Mouse (Mus musculus) induced T-regulatory cell, adult 2 months (primary cell): ENCODE data around the gene Ilk.
"Not testable (repeated sequence)": the region's sequence is repeated elsewhere in the genome, so short reads cannot be mapped to it uniquely, and the experiment has no call there.

Experiments used
- DNase-seq: peaks from one replicate; pipeline ENCODE4 v3.0.0-alpha.2; 2012; ENCODE audit warnings: low read depth

The Ilk gene

DNA sequence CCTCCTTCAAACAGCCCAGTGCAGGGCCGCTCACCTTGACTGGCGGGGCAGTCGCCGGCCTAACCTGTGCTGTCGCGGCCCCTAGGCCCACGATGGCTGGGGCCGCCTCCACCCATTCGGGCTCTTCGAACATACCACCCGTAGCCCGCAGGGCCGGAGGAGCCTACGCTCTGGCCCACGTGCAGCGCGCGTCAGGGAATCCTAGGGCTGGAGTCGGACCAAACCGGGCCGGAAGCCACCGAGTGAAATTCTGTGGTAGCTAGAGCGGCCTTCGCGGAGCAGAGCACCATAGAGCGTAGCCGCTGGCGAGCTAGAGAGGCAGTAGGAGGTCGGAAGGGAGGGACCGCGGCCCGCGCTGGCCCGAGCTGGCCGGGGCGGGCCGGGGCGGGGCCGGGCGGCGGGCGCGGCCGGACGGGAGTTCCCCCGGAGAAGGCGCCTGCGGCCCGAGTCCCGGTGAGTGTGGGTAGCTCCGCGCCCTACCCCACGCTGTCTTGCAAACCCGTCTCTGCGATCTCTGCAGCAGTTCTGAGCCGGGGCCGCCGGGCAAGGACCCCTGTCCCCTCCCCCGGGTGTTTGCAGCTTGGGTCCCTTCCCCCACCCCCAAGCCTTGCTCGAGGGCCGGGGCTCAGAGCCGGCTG is at the start of gene Ilk:
Ilk (plus strand) TSS at position 329 of the 638 bp plus-strand sequence.
- peak; percentile 91 for DNase-seq

DNA sequence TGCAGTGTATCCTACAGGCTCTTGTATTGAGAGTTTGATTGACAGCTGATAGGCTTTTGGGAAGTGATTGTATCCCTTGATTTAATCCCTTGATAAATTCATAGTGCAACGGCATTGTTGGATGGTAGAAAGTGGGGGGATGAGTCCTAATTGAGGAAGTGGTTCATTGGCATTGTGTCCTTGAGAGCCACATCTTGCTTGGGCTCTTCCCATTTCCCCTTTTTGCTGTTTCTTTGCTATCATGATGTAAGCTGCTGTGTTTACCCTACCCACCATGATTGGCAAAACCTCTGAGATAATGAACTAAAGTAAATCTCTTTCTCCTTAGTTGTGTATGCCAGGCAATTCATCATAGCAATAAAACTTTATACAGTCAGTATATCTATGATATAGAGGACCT is 45.5 kb upstream of the Ilk start:
- no peak for DNase-seq

DNA sequence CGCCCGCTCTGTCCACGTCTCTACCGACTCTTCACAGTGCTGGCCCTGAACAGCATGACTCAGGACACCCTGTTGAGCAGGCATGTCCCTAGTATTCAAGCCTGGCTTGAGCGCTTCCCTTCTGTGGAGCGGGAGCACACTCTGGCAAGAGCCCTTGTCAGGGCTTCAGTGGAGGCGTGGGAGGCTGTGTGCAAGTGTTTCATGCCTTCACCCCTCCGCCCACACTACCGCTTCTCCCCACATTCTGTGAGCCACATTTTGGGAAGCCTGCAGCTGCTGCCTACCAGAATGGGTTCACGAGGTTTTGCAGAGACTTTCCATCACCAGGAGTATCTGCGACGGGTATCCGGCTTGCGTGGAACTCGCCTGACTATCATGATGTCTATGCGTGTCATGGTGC is 33.2 kb upstream of the Ilk start:
- no peak for DNase-seq

DNA sequence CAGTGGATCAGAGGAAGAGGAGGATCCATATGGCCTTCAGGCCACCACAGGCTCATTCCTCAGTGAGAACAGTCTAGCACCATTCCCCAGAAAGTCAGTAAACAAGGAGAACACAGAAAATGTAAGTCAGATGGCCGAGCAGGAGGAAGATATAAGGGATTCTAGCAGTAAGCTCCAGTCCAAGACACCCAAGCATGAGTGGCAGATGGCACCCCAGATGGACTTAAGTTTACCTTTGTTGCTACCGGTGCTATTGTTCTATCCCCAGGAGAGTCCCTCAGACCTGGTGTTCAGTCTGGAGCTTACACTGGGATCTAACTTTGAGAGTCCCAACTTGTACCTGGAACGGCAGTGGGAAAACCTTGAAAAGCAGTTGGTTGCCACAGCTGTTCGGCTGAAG is 32.6 kb upstream of the Ilk start:
- no peak for DNase-seq

DNA sequence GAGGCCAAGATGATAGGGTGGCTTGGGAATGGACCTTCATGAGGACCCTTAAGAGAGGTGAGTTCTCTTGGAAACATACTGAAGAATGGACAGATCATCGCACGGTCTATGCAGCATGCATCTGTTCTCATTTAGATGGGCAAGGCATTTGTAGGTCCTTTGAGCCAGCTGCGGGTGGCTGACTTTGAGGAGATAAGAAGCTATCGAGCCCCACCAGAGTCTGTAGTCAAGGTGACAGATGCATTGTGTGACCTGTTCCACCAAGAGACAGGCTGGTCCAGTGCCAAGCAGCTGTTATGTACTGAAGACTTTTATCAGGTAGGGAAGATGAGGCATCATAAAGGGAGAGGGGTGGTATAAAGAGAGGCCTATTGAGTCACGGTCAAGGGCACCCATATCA is 27.7 kb upstream of the Ilk start:
- no peak for DNase-seq

DNA sequence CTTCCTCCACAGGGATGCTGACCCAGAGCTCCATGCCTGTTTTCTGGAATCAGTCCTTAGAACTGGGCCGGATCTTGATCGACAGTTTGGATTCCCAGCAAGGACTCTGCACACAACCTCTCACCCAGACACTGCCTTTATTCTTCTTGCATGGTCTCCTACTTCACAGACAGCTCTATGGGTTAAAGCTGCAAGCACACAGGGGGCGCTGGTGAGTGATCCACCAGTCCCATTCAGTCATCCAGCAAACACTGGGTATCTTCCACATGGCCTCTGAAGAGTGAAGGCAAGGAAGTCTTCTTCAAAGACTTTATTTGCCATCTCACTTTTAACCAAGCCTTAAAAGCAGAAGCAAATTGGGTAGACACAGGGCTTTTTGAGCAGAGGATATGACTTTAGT is 21.0 kb upstream of the Ilk start:
- DNase-seq = peak; percentile 16

DNA sequence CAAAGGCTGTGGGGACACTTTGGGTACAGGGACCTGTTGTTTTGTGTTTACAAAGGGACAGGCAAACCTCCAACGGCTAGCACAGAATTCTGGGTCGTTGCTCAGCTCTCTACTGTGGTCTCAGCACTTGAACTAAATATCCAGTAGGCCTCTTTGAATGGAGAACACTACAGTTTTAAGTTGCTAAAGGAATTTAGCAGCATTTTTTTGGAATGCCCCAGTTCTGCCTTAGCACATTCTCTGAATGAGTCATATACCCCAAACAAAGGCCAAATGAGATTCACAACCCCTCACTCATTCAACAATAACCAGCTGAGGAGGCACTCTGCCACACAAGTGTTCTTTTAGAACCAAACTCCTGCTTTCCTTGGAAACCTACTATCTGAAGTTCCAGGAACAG is 14.5 kb upstream of the Ilk start:
- DNase-seq = no peak

DNA sequence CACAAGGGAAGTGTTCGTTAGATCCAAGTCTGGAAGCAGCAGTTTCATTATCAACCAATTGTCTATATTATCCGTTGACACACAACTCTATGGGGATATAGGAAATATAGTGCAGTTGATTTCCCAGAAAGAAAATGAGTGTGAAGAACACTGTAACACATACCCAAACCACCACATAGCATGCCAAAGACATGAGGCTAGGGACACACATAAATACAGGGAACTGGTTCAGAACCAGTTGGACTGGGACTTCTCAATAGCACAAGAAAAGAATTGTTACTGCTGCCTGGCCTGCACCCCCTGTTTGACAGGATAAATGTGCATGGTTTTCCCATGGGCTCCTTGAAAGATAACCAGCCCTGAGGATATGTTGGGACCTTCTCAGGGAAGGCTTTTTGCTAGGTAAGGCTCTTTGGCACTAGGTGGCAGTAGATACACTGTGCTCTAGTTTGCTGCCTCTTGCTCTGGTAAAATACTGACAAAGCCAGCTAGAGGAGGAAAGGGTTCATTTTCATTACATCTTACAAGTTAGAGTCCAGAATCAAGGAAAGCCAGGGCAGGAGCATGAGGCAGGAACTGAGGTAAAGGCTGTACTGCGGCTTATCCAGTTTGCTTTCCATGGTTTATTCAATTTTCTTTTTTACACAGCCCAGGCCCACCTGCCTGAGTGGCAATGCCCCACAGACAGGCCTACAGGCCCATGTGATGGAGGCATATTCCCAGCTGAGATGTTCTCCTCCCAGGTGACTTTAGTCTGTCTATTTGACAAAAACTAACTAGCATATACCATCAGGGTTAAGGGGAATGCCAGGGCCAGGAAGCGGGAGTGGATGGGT is 10.0 kb upstream of the Ilk start:
- DNase-seq = peak; percentile 78

DNA sequence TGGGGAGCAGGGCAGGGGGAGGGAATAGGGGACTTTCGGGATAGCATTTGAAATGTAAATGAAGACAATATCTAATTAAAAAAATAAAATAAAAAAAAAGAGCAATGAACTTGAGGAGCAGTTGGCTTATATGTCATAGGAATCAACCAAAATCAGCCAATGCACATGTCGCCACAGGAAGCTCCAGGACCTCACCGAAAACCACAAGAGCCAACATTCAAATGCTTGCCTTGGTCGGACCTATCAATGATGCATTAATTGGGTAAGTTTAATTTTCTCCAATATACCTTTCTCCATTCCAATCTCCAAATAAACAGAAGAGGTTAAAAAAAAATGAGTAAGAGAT is 9.4 kb upstream of the Ilk start:
- DNase-seq = no peak

DNA sequence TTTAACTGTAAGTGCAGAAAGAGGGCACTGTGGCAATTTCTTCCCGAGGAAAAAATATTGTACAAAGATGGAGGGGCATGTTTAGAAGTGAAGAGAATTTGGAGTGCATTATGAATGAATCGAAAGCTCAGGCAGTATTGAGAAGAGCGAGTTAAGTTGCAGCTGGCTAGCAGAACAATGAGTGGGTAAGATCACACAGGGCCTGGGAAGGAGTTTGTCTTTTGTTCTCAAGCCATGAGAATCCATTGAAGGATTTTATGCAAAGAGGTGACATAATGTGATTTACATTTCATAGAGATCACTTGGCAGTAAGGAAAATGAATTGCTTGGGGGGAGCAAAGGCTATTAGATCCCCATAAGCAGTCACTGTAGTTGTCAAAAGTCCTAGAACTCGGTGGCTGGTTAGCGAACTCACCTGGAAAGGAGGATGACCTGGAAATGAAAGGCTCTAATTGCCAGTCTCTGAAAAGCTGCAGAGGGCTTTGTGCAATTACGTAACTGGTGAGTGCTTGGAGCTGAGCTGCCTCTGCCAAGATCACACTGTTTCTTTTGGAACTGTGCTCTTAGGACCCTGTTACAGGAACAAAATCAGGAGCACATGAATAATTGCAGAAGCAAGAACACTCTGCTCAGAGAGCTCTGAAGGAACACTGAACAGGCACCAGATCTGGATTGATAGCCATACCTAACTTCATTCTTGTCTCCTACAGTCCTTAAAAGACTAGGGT is 7.5 kb upstream of the Ilk start:
- DNase-seq = no peak

DNA sequence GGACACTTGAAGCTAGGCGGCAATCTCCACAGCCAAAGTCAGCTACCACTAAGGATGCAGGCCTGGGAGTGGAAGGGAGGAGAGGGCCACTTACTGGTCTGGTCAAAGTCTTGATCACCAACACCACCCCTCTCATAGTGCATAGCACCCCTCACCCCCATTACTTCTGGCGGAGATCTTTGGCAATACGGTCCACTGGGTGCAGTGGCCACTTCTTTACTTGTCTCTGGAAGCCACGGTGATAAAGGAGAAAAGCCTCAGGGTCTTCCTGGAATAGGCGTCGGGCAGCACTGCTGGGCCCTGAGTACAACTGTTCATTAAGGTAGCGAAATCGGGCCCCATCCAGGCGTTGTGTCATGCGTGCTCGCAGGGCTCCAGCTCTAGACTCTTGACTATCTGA is 2.6 kb upstream of the Ilk start:
- no peak for DNase-seq

DNA sequence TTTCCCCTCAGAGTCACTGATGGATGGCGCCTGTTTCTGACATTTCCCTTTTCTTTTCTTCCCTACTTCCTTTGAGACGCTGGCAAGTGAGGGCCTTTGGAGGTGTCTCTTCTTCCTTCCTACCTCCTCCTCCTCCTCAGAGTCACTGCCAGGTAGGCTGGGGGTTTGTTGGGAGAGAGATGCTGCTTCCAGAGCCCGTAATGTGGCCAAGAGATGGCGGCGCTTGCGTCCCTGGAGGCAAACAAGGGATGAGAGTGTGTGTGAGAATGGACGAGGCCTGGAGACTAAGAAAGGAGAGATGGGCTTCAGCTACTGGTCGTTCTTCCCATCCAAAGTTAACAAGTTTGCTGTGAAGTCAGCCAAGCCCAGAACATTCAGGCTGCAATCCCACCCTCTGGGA is 1.6 kb upstream of the Ilk start:
- no peak for DNase-seq

DNA sequence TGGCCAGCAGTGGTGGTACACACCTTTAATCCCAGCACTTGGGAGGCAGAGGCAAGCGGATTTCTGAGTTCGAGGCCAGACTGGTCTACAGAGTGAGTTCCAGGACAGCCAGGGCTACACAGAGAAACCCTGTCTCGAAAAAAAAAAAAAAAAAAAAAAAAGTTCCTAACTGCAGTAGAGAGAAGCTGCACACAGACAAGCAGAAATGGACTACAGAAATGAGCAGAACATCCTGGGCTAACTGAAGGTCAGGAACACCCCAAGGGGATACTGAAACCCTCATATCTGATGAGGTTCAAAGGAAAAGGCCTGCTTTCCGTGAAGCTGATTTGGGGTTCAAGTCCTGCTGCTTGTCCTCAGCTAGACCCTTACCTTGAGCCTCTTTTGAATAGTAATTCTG is 928 bp upstream of the Ilk start:
- not testable (repeated sequence) for DNase-seq

DNA sequence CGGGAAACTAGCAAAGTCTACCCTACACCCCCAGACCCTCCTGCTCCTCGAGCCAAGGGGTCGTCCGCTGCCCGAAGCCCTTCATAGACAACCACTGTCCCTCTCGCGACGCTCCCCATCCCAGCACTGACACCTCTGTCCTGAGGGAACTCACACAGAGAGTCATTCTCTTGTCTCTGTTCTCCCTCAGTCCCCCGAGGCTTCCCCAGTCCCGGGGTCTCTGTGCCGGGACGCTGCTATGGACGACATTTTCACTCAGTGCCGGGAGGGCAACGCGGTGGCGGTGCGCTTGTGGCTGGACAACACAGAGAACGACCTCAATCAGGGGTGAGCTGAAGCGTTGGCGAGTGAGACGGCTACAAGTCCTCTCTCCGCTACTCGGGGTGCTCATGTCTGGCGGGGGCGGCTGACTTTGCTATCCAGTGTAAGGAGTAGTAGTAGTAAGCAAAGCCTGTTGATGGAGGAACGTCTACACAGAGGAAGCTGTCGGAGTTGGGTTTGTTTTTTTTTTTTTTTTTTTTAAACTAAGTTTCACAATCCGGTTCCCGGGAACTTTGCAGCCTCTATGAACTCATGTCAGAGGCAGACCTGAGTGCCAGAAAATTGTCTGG is 624 bp downstream of the Ilk start, which contains the start of gene Rrp8:
Rrp8 (minus strand) TSS at position 475 of the 611 bp plus-strand sequence.
- DNase-seq = peak; percentile 61

DNA sequence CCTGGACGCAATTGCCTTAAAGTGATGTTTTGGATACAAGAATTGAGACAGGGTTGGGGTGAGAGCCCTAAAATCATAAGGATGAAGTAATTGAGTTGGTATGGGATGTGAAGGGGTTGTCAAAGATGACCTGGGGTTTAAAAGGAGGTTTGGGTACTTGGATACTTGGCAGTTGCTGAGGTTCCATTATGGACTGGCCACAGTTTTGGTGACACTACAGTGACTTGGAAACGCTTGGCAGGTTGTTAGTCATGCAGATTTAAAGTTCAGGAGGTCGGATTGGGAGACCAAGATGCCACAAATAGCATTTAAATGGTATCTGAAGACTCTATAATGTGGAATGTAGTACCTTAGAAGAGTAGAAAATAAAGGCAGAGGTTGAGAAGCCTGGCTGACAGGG is 1.3 kb downstream of the Ilk start:
- no peak for DNase-seq

DNA sequence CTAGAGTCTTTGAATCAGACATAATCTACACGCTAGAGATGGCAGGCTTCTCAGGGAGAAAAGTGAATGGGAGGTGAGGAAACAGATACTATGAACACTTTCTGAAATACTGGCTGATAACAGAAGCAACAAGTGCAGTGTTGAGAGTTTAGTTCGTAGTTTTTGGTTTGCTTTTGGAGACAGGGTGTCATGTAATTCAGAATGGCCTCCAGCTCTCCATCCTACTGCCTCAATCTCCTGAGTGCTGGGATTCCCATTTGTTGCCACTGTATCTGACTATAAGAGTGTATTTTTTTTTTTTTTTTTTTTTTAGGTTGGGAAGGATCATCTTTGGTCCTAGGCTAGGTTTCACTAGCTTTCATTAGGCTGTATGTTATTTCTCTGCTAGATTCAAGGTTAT is 1.9 kb downstream of the Ilk start:
- DNase-seq = no peak

DNA sequence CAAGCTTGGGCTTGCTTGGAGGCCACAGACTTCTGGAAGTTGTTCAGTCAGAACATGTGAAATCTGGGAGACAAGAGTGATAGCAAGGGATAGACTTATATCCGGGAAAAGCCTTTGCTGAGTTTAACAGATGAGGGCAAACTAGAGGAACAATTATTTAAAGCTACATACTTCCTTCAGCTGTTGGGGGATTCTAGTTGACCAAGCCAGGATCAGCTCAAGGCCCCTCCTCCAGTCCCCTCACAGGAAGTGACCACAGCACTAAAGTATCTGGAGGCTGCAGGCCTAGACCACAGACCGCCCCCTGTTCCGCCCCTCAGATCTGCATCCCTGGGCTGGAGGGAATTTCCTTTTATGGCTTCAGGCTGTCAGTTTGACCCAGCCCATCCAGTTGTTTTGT is 2.6 kb downstream of the Ilk start:
- DNase-seq = peak; percentile 29

DNA sequence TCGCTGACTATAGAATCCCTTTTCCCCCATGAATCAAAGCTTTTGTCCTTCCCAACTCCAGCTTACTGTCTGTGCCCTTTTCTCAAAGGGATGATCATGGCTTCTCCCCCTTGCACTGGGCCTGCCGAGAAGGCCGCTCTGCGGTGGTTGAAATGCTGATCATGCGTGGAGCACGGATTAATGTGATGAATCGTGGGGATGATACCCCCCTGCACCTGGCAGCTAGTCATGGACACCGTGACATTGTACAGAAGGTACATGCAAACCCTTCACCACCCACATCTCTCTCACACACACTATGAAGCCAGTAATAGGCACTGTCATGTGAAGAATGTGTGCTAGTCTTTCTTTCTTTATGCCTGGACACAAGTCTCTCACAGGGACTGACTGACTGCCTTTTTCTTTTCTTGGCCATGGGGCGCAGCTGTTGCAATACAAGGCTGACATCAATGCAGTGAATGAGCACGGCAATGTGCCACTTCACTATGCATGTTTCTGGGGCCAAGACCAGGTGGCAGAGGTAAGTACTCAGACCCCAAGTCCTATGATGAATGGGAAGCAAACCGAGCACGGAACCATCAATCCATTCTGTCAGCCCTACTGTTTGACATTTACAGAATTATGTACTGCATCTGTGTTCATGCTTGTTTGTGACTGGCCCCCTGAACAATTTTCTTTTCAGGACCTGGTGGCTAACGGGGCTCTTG is 3.9 kb downstream of the Ilk start:
- DNase-seq = no peak

DNA sequence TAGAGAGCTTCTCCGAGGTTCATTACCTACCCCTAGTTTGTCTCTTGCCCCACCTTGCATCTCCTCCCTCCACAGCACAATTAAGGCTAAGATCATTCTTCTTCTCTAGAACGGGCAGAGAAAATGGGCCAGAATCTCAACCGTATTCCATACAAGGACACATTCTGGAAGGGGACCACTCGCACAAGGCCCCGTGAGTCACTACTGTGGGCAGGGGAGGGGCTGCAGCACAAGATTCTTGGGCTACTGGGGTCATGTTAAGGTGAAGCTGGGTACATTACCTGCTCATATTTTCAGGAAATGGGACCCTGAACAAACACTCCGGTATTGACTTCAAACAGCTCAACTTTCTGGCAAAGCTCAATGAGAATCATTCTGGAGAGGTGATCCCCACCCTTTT is 4.5 kb downstream of the Ilk start:
- no peak for DNase-seq

DNA sequence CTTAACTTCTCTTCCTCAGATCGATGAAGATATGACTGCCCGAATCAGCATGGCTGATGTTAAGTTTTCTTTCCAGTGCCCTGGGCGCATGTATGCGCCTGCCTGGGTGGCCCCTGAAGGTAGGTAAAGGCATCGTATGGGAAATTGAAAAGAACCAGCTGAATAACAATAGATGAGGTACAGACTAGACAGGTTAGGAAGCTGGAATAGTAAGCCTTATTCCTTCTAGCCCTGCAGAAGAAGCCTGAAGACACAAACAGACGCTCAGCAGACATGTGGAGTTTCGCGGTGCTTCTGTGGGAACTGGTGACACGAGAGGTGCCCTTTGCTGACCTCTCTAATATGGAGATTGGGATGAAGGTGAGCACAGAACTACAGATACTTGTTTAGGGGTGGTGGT is 5.6 kb downstream of the Ilk start:
- DNase-seq = no peak

DNA sequence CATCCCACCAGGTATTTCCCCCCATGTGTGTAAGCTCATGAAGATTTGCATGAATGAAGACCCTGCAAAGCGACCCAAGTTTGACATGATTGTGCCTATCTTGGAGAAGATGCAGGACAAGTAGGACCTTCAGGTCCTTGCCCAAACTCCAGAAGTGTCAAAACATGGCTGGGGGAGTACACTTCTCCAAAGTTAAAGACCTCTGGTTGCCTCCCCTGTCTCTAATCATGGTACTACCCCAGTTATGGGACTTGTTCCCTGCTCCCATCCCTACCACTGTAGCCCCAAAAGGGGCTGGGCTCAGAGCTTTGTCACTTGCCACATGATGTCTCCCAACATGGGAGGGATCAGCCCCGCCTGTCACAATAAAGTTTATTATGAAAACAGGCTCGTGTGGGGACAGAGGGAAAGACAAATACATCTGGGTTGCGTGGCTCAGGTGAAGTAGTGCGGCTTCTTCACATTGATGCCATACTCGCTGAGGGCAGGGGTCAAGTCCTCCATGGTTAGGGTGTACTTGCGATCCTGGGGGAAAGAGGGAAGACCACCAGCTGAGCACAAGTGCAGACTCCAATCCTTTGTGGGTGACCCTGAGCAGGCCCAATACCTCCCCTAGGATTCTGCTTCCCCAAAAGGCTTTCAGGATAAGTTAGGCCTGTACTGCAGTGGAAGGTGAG is 6.3 kb downstream of the Ilk start:
- DNase-seq = not testable (repeated sequence)
